Mouse (Mus musculus) naive thymus-derived CD4-positive, alpha-beta T cell, adult 2 months (primary cell): ENCODE results near the gene Btaf1.
A peak's percentile ranks its signal among the peaks of the same experiment; 100 is the strongest.
"Not testable (repeated sequence)": the region's sequence is repeated elsewhere in the genome, so short reads cannot be mapped to it uniquely, and the experiment has no call there.

Experiments
- DNase-seq: peaks from one replicate; pipeline ENCODE4 v3.0.0-alpha.2; 2011; ENCODE audit warnings: low read depth

Btaf1 gene

GRCm38 (mm10) chr19:36922015-36922414 lies 3.9 kb upstream of the Btaf1 start:
- DNase-seq = peak; percentile 81

GRCm38 (mm10) chr19:36922936-36923335 lies 2.9 kb upstream of the Btaf1 start:
- no peak for DNase-seq

- no peak for DNase-seq
Measured at GRCm38 (mm10) chr19:36926553-36927236, 816 bp downstream of the Btaf1 start.

GRCm38 (mm10) chr19:36927800-36928361 lies 2.0 kb downstream of the Btaf1 start:
- DNase-seq = no peak

GRCm38 (mm10) chr19:36929816-36930215 lies 3.9 kb downstream of the Btaf1 start:
- no peak for DNase-seq

- DNase-seq = no peak
Measured at GRCm38 (mm10) chr19:36932097-36932496, 6.2 kb downstream of the Btaf1 start.

- DNase-seq = peak; percentile 56
Measured at GRCm38 (mm10) chr19:36932613-36933012, 6.7 kb downstream of the Btaf1 start.

- no peak for DNase-seq
Measured at GRCm38 (mm10) chr19:36936285-36936684, 10.4 kb downstream of the Btaf1 start.

GRCm38 (mm10) chr19:36938008-36938407 lies 12.1 kb downstream of the Btaf1 start:
- no peak for DNase-seq

- DNase-seq = no peak
Measured at GRCm38 (mm10) chr19:36940064-36940463, 14.2 kb downstream of the Btaf1 start.

- no peak for DNase-seq
Measured at GRCm38 (mm10) chr19:36953637-36954206, 27.8 kb downstream of the Btaf1 start.

GRCm38 (mm10) chr19:36958331-36958730 lies 32.5 kb downstream of the Btaf1 start:
- DNase-seq = no peak

- no peak for DNase-seq
Measured at GRCm38 (mm10) chr19:36961320-36961719, 35.4 kb downstream of the Btaf1 start.

- DNase-seq = not testable (repeated sequence)
Measured at GRCm38 (mm10) chr19:36962544-36963260, 36.8 kb downstream of the Btaf1 start.

- no peak for DNase-seq
Measured at GRCm38 (mm10) chr19:37004557-37004956, 78.7 kb downstream of the Btaf1 start.

- no peak for DNase-seq
Measured at GRCm38 (mm10) chr19:37009878-37010281, 84.0 kb downstream of the Btaf1 start.

- no peak for DNase-seq
Measured at GRCm38 (mm10) chr19:37013461-37013860, 87.6 kb downstream of the Btaf1 start.

GRCm38 (mm10) chr19:37014173-37014939 lies 88.5 kb downstream of the Btaf1 start:
- DNase-seq = no peak

- DNase-seq = no peak
Measured at GRCm38 (mm10) chr19:37016890-37017289, 91.0 kb downstream of the Btaf1 start.

- peak; percentile 75 for DNase-seq
Measured at GRCm38 (mm10) chr19:37018411-37018810, 92.5 kb downstream of the Btaf1 start.

GRCm38 (mm10) chr19:37018931-37019330 lies 93.1 kb downstream of the Btaf1 start:
- DNase-seq = no peak

GRCm38 (mm10) chr19:37020531-37020930 lies 94.7 kb downstream of the Btaf1 start:
- DNase-seq = no peak
